Mouse (Mus musculus): ENCODE measurements around the gene Sim2. TPM values are rescaled to one million over a fixed set of nuclear protein-coding genes. Genes with fewer than 3 reads are reported as not detected.

The Sim2 gene
- polyA plus RNA-seq, 1 experiment: not detected

- no peaks in the 10 kb centered on the region for H3K4me1 ChIP-seq (ENCODE audit: control insufficient read depth, insufficient read depth, low read length)
- no peak overlapping the region for H3K27ac ChIP-seq (ENCODE audit: insufficient read depth, low read length)
- TF ChIP-seq CTCF (IDR thresholded peaks at IDR 0.05; ENCODE audit: extremely low read depth, insufficient read depth, low read length): no peak
- no peak for TF ChIP-seq POLR2A (IDR thresholded peaks at IDR 0.05; ENCODE audit: extremely low read depth, insufficient read depth, low read length)
- no peak overlapping the region for H3K4me3 ChIP-seq (ENCODE audit: insufficient read depth, low read length)
Observed at GRCm38 (mm10) chr16:94093151-94093863, 8.6 kb downstream of the Sim2 start.

GRCm38 (mm10) chr16:94094251-94095108 lies 9.7 kb downstream of the Sim2 start:
- no peak overlapping the region for H3K4me3 ChIP-seq (ENCODE audit: insufficient read depth, low read length)
- H3K27ac ChIP-seq (ENCODE audit: insufficient read depth, low read length): no peak overlapping the region
- no peak for TF ChIP-seq CTCF (IDR thresholded peaks at IDR 0.05; ENCODE audit: extremely low read depth, insufficient read depth, low read length)
- TF ChIP-seq POLR2A (IDR thresholded peaks at IDR 0.05; ENCODE audit: extremely low read depth, insufficient read depth, low read length): no peak
- H3K4me1 ChIP-seq (ENCODE audit: control insufficient read depth, insufficient read depth, low read length): no peaks in the 10 kb centered on the region

GRCm38 (mm10) chr16:94095109-94095822 lies 10.5 kb downstream of the Sim2 start:
- TF ChIP-seq POLR2A (IDR thresholded peaks at IDR 0.05; ENCODE audit: extremely low read depth, insufficient read depth, low read length) (no peak), CTCF (IDR thresholded peaks at IDR 0.05; ENCODE audit: extremely low read depth, insufficient read depth, low read length) (no peak)
- no peak overlapping the region for H3K4me3 ChIP-seq (ENCODE audit: insufficient read depth, low read length)
- no peak overlapping the region for H3K27ac ChIP-seq (ENCODE audit: insufficient read depth, low read length)
- H3K4me1 ChIP-seq (ENCODE audit: control insufficient read depth, insufficient read depth, low read length): no peaks in the 10 kb centered on the region

DNA sequence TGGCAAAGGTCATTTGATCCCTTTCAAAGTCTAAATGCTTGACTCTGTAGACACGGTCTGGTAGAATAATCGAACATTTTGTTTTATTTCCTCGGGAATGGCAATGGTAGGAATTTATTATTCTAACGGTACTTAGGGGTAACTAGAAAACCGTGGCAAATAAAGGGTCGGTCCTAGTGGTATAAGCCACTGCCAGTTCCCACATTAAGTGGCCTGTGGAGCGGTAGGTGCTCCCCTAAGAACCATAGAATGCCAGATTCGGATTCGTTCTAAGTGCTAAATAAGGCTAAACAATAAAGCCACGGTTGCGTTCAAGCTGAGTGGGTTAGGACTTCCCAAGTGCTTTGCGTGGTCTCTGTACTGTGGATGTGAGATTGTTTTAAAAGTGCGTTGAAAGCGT lies 11.7 kb downstream of the Sim2 start:
- TF ChIP-seq CTCF (IDR thresholded peaks at IDR 0.05; ENCODE audit: extremely low read depth, insufficient read depth, low read length) (no peak), POLR2A (IDR thresholded peaks at IDR 0.05; ENCODE audit: extremely low read depth, insufficient read depth, low read length) (no peak)
- H3K27ac ChIP-seq (ENCODE audit: insufficient read depth, low read length): no peak overlapping the region
- H3K4me3 ChIP-seq (ENCODE audit: insufficient read depth, low read length): no peak overlapping the region
- no peaks in the 10 kb centered on the region for H3K4me1 ChIP-seq (ENCODE audit: control insufficient read depth, insufficient read depth, low read length)

- H3K4me1 ChIP-seq (ENCODE audit: control insufficient read depth, insufficient read depth, low read length): no peaks in the 10 kb centered on the region
- no peak overlapping the region for H3K4me3 ChIP-seq (ENCODE audit: insufficient read depth, low read length)
- TF ChIP-seq POLR2A (IDR thresholded peaks at IDR 0.05; ENCODE audit: extremely low read depth, insufficient read depth, low read length) (no peak), CTCF (IDR thresholded peaks at IDR 0.05; ENCODE audit: extremely low read depth, insufficient read depth, low read length) (no peak)
- no peak overlapping the region for H3K27ac ChIP-seq (ENCODE audit: insufficient read depth, low read length)
Observed at GRCm38 (mm10) chr16:94097724-94098455, 13.2 kb downstream of the Sim2 start.

DNA sequence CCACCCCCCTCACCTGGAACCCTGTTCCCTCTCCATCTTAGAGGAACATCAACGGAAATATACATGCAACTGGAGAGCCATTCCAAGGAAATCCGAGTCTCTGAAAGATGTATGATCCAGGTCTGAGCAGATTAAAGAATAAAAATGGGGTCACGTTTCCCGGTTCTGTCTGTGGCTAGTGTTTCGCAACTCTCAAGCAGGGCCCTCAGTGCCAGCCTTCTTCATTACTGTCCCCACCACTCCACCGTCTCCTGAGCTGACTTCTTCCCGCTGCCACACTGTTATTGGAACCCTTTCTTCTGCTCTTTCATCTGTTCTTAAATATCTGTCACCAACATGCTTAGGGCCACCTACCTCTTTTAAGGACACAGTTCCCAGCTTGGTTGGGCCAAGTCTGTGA lies 28.4 kb downstream of the Sim2 start:
- Histone ChIP-seq H3K27ac (ENCODE audit: insufficient read depth, low read length) (no peak overlapping the region), H3K4me3 (ENCODE audit: insufficient read depth, low read length) (no peak overlapping the region), H3K4me1 (ENCODE audit: control insufficient read depth, insufficient read depth, low read length) (no peaks in the 10 kb centered on the region)
- TF ChIP-seq CTCF (IDR thresholded peaks at IDR 0.05; ENCODE audit: extremely low read depth, insufficient read depth, low read length) (no peak), POLR2A (IDR thresholded peaks at IDR 0.05; ENCODE audit: extremely low read depth, insufficient read depth, low read length) (no peak)

- TF ChIP-seq CTCF (IDR thresholded peaks at IDR 0.05; ENCODE audit: extremely low read depth, insufficient read depth, low read length) (no peak), POLR2A (IDR thresholded peaks at IDR 0.05; ENCODE audit: extremely low read depth, insufficient read depth, low read length) (no peak)
- H3K27ac ChIP-seq (ENCODE audit: insufficient read depth, low read length): no peak overlapping the region
- H3K4me3 ChIP-seq (ENCODE audit: insufficient read depth, low read length): no peak overlapping the region
- H3K4me1 ChIP-seq (ENCODE audit: control insufficient read depth, insufficient read depth, low read length): no peaks in the 10 kb centered on the region
Observed at GRCm38 (mm10) chr16:94114693-94115092, 30.0 kb downstream of the Sim2 start.

DNA sequence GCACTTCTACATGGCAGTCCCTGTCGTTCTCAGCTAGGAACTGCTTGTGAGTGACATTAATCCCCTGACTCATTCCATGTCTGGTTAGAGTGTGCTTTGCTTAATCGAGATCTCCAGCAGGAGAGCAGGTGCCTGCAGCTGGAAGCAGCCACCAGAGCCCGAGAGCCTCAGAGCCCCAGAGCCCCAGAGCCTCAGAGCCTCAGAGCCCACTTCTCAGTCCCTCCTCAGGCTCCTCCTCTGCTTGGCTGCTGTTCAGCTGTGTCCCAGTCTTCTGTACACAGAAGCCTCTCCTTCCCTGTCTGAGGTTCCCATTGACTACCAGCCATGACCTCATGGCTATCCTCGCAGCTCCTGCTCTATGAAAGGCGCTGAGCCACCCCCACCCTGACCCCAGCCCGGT lies 32.6 kb downstream of the Sim2 start:
- Histone ChIP-seq H3K4me1 (ENCODE audit: control insufficient read depth, insufficient read depth, low read length) (no peaks in the 10 kb centered on the region), H3K4me3 (ENCODE audit: insufficient read depth, low read length) (no peak overlapping the region), H3K27ac (ENCODE audit: insufficient read depth, low read length) (no peak overlapping the region)
- no peak for TF ChIP-seq CTCF (IDR thresholded peaks at IDR 0.05; ENCODE audit: extremely low read depth, insufficient read depth, low read length)
- no peak for TF ChIP-seq POLR2A (IDR thresholded peaks at IDR 0.05; ENCODE audit: extremely low read depth, insufficient read depth, low read length)

- no peak overlapping the region for H3K4me3 ChIP-seq (ENCODE audit: insufficient read depth, low read length)
- H3K4me1 ChIP-seq (ENCODE audit: control insufficient read depth, insufficient read depth, low read length): no peaks in the 10 kb centered on the region
- no peak overlapping the region for H3K27ac ChIP-seq (ENCODE audit: insufficient read depth, low read length)
- TF ChIP-seq POLR2A (IDR thresholded peaks at IDR 0.05; ENCODE audit: extremely low read depth, insufficient read depth, low read length) (no peak), CTCF (IDR thresholded peaks at IDR 0.05; ENCODE audit: extremely low read depth, insufficient read depth, low read length) (no peak)
Observed at GRCm38 (mm10) chr16:94118394-94118793, 33.7 kb downstream of the Sim2 start.

Measured in cortical plate, adult 2 months (tissue).